Mouse (Mus musculus) lung, embryonic 14.5 days (tissue): ENCODE data around the gene Boc. TPM values are rescaled to one million over a fixed set of nuclear protein-coding genes. Genes with fewer than 3 reads are reported as not detected.

Source experiments
- ATAC-seq: fragments of 200-750 bp; cut with Nextera tagmentation; 2 replicates; pipeline ENCODE4 v1.8.0; 2017; ENCODE audit warnings: mild to moderate bottlenecking, moderate TSS enrichment, moderate library complexity; ENCODE audit not compliant: insufficient read depth
- DNase-seq: peaks from one replicate; pipeline ENCODE4 v3.0.0-alpha.2; 2015
- H3K27ac ChIP-seq: fragments of 300-500 bp; sonication (generic); 2 replicates; pipeline ENCODE4 v1.5.1; 2014; ENCODE audit warnings: low read depth, mild to moderate bottlenecking, moderate library complexity
- H3K27me3 ChIP-seq: fragments of 300-500 bp; sonication (generic); 2 replicates; pipeline ENCODE4 v1.6.1; 2014; ENCODE audit warnings: low read length, control low read depth; ENCODE audit not compliant: insufficient read depth
- H3K36me3 ChIP-seq: fragments of 300-500 bp; sonication (generic); 2 replicates; pipeline ENCODE4 v1.6.1; 2014; ENCODE audit warnings: control low read depth; ENCODE audit not compliant: insufficient read depth
- H3K4me1 ChIP-seq: fragments of 300-500 bp; sonication (generic); 2 replicates; pipeline ENCODE4 v1.6.1; 2014; ENCODE audit warnings: antibody characterized with exemption, control low read depth; ENCODE audit not compliant: insufficient read depth
- H3K4me2 ChIP-seq: fragments of 300-500 bp; sonication (generic); 2 replicates; pipeline ENCODE4 v1.6.1; 2014; ENCODE audit warnings: mild to moderate bottlenecking
- H3K4me3 ChIP-seq: fragments of 300-500 bp; sonication (generic); 2 replicates; pipeline ENCODE4 v1.5.1; 2014; ENCODE audit warnings: low read depth, low read length
- H3K9ac ChIP-seq: fragments of 300-500 bp; sonication (generic); 2 replicates; pipeline ENCODE4 v1.6.1; 2014
- H3K9me3 ChIP-seq: fragments of 300-500 bp; sonication (generic); 2 replicates; pipeline ENCODE4 v1.6.1; 2016; ENCODE audit warnings: low read depth, low read length, control low read depth
- CTCF ChIP-seq: IDR thresholded peaks from 2 replicates; pipeline ENCODE4 v1.5.1; 2016; ENCODE audit warnings: antibody characterized with exemption, low read depth
- WGBS: fragments of 180-500 bp; shearing (Covaris S2); extraction: QIAGEN DNeasy Blood & Tissue Kit; methylation state at CpG from one replicate; pipeline ENCODE4 v1.1.7; 2014; 5-methylcytosine and 5-hydroxymethylcytosine counted together
- polyA plus RNA-seq: library from polyadenylated mRNA; unstranded; fragments of >200 nt; fragmentation: Nextera tagmentation; extraction: Ambion mirVana; gene quantifications from 2 replicates; pipeline ENCODE4 v1.2.1, GENCODE M21; 2014

Gene Boc
- polyA plus RNA-seq, 1 experiment from 2014 or later = 38.8 TPM

DNA sequence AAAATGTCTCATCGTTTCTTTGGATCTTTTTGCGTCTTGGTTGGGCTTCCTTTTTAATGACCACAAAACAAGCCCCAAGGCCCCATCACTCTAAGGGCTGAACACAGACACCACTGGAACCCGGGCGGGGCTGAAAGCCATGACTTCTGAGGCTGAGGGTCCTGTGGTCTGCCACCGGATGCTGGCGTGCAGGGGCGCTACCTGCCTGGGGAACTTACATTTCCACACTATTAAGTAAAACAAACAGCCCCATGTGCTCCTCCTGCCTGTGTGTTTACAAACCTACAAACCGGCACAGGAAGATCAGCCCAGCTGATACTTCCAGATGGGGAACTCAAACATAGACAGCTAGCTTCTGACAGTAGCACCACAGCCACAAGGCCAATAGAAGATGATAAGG, 11.9 kb downstream of the Boc start:
- Histone ChIP-seq H3K9ac (no peak overlapping the region), H3K27ac (no peak overlapping the region), H3K9me3 (no peaks in the 10 kb centered on the region), H3K36me3 (peaks cover 5% of the 10 kb centered on the region; the same call in 1 of the 2 replicates), H3K4me3 (no peak overlapping the region), H3K27me3 (no peaks in the 10 kb centered on the region), H3K4me2 (no peak overlapping the region), H3K4me1 (peaks cover 49% of the 10 kb centered on the region)
- TF ChIP-seq CTCF = no peak
- 61% methylated on average over 8 of the region's 8 CpGs for WGBS
- no peak for ATAC-seq
- DNase-seq = no peak

DNA sequence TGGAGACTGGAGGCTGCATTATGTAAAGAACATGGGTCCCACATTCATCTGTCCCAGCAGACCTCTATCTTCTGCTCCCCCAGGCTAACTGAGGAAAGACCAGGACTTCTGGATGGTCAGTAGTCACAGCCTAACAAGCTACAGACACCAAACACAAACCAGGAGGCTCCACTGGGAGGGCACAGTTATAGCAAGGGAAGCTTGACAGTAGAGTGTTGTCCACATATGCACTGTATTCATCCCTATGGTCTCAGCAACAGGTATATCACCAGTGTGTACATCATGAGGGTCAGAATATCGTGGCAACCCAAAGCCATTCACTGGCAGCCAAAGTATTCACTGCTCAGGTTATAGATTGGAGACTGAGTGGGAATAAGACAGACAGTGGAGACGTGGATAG, 12.8 kb downstream of the Boc start:
- ATAC-seq (no peak), DNase-seq (no peak)
- Histone ChIP-seq H3K27me3 (no peaks in the 10 kb centered on the region), H3K4me1 (peaks cover 56% of the 10 kb centered on the region), H3K9me3 (no peaks in the 10 kb centered on the region), H3K4me3 (no peak overlapping the region), H3K36me3 (peaks cover 5% of the 10 kb centered on the region; the same call in 1 of the 2 replicates), H3K27ac (no peak overlapping the region), H3K9ac (no peak overlapping the region), H3K4me2 (no peak overlapping the region)
- WGBS = 64% methylated on average over 2 of the region's 2 CpGs
- no peak for TF ChIP-seq CTCF

- TF ChIP-seq CTCF = no peak
- peaks cover 57% of the 10 kb centered on the region for H3K4me1 ChIP-seq
- 39% methylated on average over 7 of the region's 7 CpGs for WGBS
- H3K4me2 ChIP-seq = no peak overlapping the region
- peaks cover 5% of the 10 kb centered on the region; the same call in 1 of the 2 replicates for H3K36me3 ChIP-seq
- no peak overlapping the region for H3K4me3 ChIP-seq
- DNase-seq (no peak), ATAC-seq (no peak)
- H3K27ac ChIP-seq = peak overlapping the region; percentile 36; the same call in 1 of the 2 replicates
- H3K27me3 ChIP-seq = no peaks in the 10 kb centered on the region
- H3K9ac ChIP-seq = no peak overlapping the region
- H3K9me3 ChIP-seq = no peaks in the 10 kb centered on the region
Measured at GRCm38 (mm10) chr16:44545153-44545552, 13.5 kb downstream of the Boc start.

- DNase-seq (no peak), ATAC-seq (no peak)
- TF ChIP-seq CTCF = no peak
- Histone ChIP-seq H3K4me3 (no peak overlapping the region), H3K9ac (no peak overlapping the region), H3K27me3 (no peaks in the 10 kb centered on the region), H3K36me3 (peaks cover 5% of the 10 kb centered on the region; the same call in 1 of the 2 replicates), H3K4me1 (peaks cover 68% of the 10 kb centered on the region), H3K4me2 (no peak overlapping the region), H3K27ac (peak overlapping the region; percentile 82; the same call in 1 of the 2 replicates), H3K9me3 (no peaks in the 10 kb centered on the region)
- 46% methylated on average over 3 of the region's 3 CpGs for WGBS
Measured at GRCm38 (mm10) chr16:44543098-44543497, 15.6 kb downstream of the Boc start.

GRCm38 (mm10) chr16:44542029-44542690, 16.5 kb downstream of the Boc start:
- peak; percentile 84 for DNase-seq
- H3K27me3 ChIP-seq = no peaks in the 10 kb centered on the region
- 23% methylated on average over 3 of the region's 3 CpGs for WGBS
- peak overlapping the region; percentile 82; the same call in 1 of the 2 replicates for H3K27ac ChIP-seq
- H3K9me3 ChIP-seq = no peaks in the 10 kb centered on the region
- no peak overlapping the region for H3K4me3 ChIP-seq
- H3K9ac ChIP-seq = no peak overlapping the region
- peak overlapping the region; percentile 38; the same call in 1 of the 2 replicates for H3K4me2 ChIP-seq
- peaks cover 67% of the 10 kb centered on the region for H3K4me1 ChIP-seq
- peak; percentile 83 for ATAC-seq
- no peak for TF ChIP-seq CTCF
- H3K36me3 ChIP-seq = peaks cover 1% of the 10 kb centered on the region; the same call in 1 of the 2 replicates

GRCm38 (mm10) chr16:44539611-44540010, 19.1 kb downstream of the Boc start:
- no peak for ATAC-seq
- peaks cover 41% of the 10 kb centered on the region for H3K4me1 ChIP-seq

More at GRCm38 (mm10) chr16:44539611-44540010, 19.1 kb downstream of the Boc start:
- Histone ChIP-seq H3K27ac (peak overlapping the region; percentile 9; the same call in 1 of the 2 replicates), H3K36me3 (no peaks in the 10 kb centered on the region), H3K9me3 (no peaks in the 10 kb centered on the region), H3K27me3 (no peaks in the 10 kb centered on the region), H3K9ac (no peak overlapping the region), H3K4me2 (no peak overlapping the region), H3K4me3 (no peak overlapping the region)
- DNase-seq = no peak
- WGBS = 42% methylated on average over 8 of the region's 8 CpGs
- TF ChIP-seq CTCF = no peak
